Mouse (Mus musculus) layer of hippocampus, adult 2 months (tissue): ENCODE measurements around the gene Bcorl1. TPM values are rescaled to one million over a fixed set of nuclear protein-coding genes. Genes with fewer than 3 reads are reported as not detected.

Experiments used
- DNase-seq, 2 experiments: peaks; one replicate each; pipeline ENCODE4 v3.0.0; 2022; ENCODE audit warnings: low spot score in 2 of 2
- H3K27ac ChIP-seq: fragments of 200-600 bp; 2 replicates; pipeline ENCODE4 v1.8.1; 2022
- H3K4me3 ChIP-seq: fragments of 200-600 bp; 2 replicates; pipeline ENCODE4 v1.8.1; 2022; ENCODE audit warnings: mild to moderate bottlenecking
- CTCF ChIP-seq: fragments of 200-600 bp; conservative IDR thresholded peaks from 2 replicates; pipeline ENCODE4 v1.8.1; 2022; ENCODE audit warnings: antibody characterized with exemption, mild to moderate bottlenecking, moderate library complexity
- total RNA-seq, 2 experiments: library from RNA; stranded (reverse); gene quantifications; 2 replicates each; pipeline ENCODE4 v1.2.3; 2021

Bcorl1 gene
- total RNA-seq, 2 experiments from 2014 or later, result 15.0 to 21.0 TPM

DNA sequence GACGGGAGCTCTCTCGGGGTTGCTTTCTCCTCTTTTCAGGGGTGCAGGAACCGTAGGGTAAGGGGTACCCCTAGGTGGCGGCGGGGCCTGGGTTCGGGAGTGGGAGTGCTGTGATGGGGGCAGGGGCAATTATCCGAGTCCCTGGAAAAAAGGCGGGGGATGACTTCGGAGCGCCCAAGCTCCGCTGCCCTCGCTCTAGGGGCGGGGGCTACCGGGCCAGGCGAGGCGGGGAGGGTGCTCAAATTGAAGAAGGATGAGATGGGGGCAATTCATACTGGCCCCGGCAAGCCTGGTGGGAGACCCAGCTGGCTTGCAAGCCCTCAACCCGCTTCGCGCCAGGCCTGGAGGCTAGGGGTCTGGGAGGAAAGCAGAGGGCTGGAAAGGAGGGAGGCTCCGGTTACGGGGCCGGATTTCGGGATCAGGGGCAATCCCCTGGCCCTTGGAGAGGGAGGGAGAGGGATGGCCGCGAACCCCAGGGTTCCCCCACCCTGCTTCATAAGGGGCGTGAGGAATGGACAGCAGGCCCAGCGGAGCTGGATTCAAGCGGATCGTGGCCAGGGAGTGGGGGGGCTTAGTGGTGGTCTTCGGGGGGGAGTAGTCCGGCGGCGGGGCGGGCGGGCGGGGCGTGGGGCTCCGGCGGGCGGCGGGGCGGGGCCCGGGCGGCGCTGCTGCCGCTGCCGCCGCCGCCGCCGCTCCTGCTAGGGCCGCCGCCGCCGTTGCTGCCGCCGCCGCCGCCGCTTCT lies 3.7 kb downstream of the Bcorl1 start:
- peak overlapping the region; percentile 79 for H3K27ac ChIP-seq
- no peak for DNase-seq
- TF ChIP-seq CTCF, result no peak

DNA sequence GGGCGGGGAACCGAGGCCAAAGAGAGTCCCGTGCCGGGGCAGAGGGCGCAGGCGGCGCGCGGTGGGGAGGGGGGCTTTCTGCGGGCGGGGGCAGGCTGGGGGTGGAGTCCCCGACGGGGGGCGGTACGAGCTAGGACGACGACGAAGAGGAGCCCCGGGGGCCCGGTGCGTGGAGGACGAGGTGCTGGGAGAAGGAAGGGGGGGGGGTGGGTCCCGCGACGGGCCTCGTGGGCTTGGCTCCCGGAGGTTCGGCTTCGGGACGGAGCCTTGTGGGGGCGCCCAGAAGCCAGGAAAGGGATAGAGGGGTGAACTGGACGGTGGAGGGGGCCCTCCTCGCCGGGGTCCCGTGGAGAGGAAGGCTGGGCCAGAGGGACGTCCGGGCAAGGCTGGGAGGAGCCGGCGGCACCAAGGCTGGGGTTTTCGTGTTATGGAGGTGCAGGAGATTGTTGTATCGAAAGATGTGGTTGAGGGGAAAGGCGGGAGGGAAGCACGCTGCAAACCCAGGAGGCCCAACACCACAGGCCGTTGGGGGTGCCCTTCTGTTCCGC lies 4.3 kb downstream of the Bcorl1 start:
- H3K27ac ChIP-seq, result no peak overlapping the region
- DNase-seq, result no peak

More for the DNA sequence above, 3.7 kb downstream of the Bcorl1 start:
- H3K4me3 ChIP-seq, result peak overlapping the region; percentile 68

DNA sequence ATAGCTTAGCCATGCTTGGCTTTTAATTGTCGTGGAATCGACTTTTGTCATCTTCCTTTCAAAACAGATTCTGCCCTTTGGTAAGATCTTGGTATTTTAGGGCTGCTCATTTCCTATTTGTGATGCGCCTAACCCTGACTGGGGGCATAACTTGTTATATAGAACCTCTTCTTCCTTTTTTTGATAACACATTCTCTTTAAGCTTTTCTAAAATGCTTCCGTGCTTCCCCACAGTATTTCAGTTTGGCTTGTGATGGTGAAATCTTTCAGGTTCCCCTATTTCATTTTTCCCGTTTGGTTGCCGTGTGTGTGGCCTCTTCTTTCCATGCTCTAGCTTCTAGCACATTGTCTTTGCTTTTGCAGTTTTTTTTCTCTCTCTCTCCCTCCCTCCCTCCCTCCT lies 14.2 kb downstream of the Bcorl1 start:
- no peak for TF ChIP-seq CTCF
- DNase-seq, result no peak
- no peak overlapping the region for H3K27ac ChIP-seq
- no peak overlapping the region for H3K4me3 ChIP-seq

More for the DNA sequence above, 4.3 kb downstream of the Bcorl1 start:
- peak overlapping the region; percentile 57 for H3K4me3 ChIP-seq
- TF ChIP-seq CTCF, result no peak

DNA sequence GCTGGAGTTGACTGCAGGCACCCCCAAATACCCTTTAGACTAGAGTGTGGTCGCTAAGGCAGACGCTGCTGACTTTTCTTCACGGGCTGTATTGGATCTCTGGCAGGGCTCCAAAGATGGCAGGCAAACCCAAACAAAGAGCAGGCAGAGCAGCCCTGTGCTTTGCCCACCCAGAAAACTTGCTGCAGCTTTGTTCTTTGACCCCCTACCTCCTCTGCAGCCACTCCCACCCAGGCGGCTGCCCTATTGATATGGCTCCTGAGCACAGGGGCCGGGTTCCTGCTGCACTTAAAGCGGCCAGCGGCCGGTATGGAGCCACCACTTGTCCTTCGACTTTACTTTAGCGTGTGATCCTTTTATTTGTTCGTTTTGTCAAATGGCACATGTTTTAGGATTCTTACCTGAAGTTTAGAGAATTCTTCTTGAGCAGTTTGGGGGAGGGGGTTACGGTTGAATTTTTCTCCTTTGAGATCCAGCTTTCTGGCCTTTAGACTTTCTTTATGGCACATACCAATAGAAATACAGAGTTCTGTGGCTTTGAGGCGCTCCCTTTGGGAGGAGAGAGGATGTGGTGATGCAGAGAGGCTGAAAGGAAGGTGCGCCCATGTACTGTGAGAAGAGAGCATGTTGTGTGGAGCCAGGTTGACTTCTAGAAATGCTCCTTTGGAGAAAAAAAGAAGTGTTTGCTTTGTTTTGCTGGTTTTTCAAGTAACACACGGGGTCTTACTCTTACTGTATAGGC lies 24.8 kb downstream of the Bcorl1 start:
- Histone ChIP-seq H3K27ac (no peak overlapping the region), H3K4me3 (no peak overlapping the region)
- DNase-seq, result no peak
- TF ChIP-seq CTCF, result no peak

DNA sequence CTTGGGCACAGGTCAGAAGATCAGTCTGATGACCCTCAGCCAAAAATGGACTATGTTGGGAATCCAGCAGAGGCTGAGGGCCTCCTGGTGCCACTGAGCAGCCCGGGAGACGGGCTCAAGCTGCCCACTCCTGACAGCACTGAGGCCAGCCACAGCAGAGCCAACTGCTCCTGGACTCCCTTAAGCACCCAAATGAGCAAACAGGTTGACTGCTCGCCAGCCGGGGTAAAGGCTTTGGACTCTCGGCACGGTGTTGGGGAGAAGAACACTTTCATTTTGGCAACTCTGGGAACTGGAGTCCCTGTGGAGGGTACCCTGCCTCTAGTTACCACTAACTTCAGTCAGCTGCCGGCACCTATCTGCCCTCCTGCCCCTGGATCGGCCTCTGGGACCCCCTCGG lies 26.7 kb downstream of the Bcorl1 start:
- DNase-seq, result no peak
- no peak overlapping the region for H3K4me3 ChIP-seq
- H3K27ac ChIP-seq, result no peak overlapping the region
- TF ChIP-seq CTCF, result no peak

DNA sequence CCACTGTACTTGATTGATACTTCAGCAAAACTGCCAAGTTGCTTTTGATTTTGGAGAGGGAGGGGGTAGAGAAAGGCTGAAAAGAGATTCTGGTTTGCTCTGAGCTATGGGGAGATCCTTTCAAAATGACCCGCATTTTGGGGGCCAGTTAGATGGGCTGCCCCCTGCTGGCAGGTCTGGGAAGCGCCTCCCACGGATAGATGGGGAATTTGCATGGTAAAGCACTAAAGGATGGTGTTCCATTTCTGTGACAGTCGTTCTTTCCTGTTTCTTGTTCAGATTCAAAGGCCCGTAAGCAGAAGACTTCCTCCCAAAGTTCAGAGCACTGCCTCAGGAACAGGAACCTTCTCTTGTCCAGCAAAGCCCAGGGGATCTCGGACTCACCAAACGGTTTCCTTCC lies 42.5 kb downstream of the Bcorl1 start:
- peak in 1 of 2 experiments; percentile 63 for DNase-seq
- no peak overlapping the region for H3K4me3 ChIP-seq
- TF ChIP-seq CTCF, result peak; percentile 85
- no peak overlapping the region for H3K27ac ChIP-seq

DNA sequence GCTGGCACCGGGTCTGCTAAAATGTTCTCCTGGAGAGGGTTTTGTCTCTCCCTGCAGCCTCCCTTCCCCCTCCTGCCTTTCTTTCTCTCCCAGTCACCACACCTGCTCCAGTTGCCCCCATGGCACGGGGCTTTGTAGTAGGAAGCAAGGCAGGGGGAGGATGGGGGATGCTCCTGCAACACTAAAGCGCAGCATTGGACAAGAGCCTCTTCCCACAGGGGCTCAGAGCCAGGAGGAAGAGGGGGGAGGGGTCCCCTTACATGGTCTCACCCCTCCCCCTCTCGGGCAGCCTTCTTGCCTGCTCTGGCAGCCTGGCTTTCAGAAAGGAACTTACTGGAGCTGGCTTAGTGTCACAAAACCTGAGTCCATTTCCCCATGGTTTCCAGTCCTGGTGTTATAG lies 44.8 kb downstream of the Bcorl1 start:
- H3K4me3 ChIP-seq, result no peak overlapping the region
- no peak for TF ChIP-seq CTCF

DNA sequence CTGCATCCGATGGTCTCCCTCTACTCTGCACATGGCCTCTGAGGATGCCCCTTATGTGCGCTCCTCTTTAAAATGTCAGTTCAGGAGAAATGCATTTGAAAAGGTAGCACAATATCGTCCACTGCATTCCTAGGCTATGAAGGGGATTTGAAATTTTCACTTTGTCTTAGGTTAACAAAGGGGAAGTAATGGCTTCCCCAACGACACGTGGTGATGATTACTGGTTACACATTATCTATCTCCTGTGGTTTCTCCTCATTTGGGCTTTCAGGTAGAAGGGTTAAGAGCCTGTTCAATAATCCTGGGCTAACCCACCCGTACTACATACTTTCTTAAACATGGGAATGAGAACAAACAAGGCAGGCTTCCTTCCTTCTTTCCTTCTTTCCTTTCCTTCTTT lies 48.2 kb downstream of the Bcorl1 start:
- no peak overlapping the region for H3K4me3 ChIP-seq
- H3K27ac ChIP-seq, result no peak overlapping the region
- no peak for TF ChIP-seq CTCF
- DNase-seq, result no peak

More for the DNA sequence above, 44.8 kb downstream of the Bcorl1 start:
- DNase-seq, result no peak
- no peak overlapping the region for H3K27ac ChIP-seq

DNA sequence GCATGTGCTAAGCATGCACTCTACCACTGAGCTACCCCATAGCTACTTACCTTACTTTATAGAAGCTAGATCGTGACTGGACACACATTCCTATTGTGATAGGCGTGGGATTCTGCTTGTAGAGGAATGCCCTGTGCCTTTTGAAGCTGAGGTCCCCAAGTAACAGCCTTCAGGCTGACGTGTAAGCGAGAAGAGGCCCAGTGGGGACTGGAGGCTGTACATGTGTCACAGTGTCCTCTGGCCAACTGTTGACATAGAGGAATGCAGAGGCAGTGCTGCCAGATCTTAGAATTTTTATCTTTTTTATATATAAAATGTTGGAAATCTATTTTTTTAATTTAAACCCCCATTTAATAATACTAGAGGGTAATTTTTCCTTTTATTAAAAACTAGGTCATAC lies 58.8 kb downstream of the Bcorl1 start:
- no peak overlapping the region for H3K27ac ChIP-seq
- TF ChIP-seq CTCF, result no peak
- no peak overlapping the region for H3K4me3 ChIP-seq
- no peak for DNase-seq

DNA sequence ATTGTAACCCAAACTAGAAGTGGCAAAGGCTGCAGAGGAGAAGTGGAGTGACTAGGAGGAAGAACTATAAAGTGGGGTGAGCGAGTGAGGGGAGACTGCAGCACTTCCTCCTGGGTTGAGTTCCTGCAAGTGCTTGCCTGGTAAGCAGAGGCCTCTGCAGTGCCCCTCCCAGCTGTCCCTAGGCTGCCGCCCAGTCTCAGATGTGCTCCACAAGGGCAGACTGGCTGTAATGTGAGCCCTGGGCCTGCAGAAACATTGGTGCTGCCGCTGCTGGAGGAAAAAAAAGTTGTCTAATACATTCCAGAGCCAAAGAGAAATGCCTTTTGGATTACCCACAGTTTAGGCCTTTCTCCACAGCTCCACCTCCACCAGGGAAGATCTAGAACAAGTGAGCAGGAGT lies 64.0 kb downstream of the Bcorl1 start:
- DNase-seq, result no peak
- Histone ChIP-seq H3K4me3 (no peak overlapping the region), H3K27ac (no peak overlapping the region)
- TF ChIP-seq CTCF, result no peak

DNA sequence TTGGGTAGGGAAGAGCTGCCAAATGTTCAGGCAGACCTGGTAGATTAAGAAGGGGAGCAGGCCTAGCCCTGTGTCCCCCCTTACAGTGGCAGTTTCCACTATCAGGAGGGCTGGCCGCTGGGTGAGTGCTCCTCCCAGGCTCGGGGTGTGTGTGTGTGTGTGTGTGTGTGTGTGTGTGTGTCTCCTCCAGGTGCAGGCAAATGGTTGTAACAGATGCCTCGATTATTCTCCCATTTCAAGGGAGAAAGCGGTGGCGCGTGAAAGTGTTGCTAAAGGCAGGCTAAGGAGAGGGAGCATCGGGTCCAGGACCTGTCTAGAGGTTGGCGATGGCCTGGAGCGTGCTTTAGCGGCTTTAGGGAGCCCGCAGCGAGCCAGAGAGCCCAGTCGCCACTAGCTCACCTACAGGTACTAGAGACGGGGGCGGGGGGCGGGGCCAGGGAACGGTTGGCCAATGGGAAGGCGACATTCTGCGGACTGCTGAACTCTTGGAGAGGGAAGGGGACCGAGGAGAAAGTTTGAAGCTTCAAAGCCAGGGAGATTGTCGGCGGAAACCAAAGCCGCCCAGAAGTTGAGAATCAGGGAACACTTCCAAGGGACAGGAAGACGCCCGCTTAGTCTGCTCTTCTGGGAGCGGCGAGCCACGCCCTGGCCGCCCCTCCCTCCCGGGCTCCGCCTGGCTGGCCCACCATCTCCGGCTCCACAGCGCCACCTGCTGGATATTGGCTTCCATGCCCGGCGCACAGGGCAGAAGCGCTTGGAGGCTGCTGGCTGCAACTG lies 68.6 kb downstream of the Bcorl1 start:
- DNase-seq, result peak; percentile 80 to 87
- TF ChIP-seq CTCF, result peak; percentile 90
- H3K27ac ChIP-seq, result no peak overlapping the region
- peak overlapping the region; percentile 55 for H3K4me3 ChIP-seq

DNA sequence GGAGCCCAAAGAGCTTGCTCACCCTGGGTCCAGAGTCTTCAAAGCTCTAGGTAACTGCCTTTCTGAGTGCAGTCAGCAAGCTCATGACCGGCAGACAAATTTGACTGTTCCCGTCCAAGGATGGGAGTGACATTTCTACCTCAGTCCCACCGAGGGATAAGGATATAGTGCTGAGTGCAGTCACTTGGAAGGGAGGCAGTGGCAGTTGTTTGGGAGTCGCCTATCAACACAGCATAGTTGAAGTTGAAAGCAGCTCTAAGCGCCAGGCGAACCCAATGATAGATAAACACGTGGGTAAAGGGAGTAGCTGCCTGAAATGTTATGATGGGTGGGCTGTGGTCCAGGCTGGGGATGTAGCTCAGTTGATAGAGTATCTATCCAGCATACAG lies 69.2 kb downstream of the Bcorl1 start:
- H3K4me3 ChIP-seq, result peak overlapping the region; percentile 55
- no peak for TF ChIP-seq CTCF
- DNase-seq, result no peak

DNA sequence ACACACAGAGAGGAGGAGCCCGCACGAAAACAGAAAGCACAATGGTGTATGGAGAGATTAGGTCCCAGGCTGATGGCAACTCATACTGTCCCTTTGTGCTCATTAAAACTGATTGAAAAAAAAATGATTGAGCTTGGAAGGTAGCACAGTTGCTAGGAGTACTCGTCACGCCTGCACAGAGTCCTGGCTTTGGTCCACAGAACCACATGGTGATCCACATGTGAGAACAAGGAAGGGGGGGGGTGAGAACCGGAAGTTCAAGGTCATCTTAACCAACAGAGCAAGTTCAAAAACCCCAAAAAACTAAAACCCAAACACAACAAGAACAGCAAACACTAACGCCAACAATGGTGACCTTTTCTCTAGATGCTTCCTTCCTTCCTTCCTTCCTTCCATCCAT lies 71.5 kb downstream of the Bcorl1 start:
- Histone ChIP-seq H3K4me3 (no peak overlapping the region), H3K27ac (no peak overlapping the region)
- no peak for TF ChIP-seq CTCF
- no peak for DNase-seq

More for the DNA sequence above, 69.2 kb downstream of the Bcorl1 start:
- H3K27ac ChIP-seq, result no peak overlapping the region
